Mouse (Mus musculus): ENCODE data around the gene Rfx5. TPM values are rescaled to one million over a fixed set of nuclear protein-coding genes. Genes with fewer than 3 reads are reported as not detected.
A peak's percentile ranks its signal among the peaks of the same experiment; 100 is the strongest.
"Not testable (repeated sequence)": the region's sequence is repeated elsewhere in the genome, so short reads cannot be mapped to it uniquely, and the experiment has no call there.

Gene Rfx5
- 22.8 TPM for polyA plus RNA-seq (2021)

DNA sequence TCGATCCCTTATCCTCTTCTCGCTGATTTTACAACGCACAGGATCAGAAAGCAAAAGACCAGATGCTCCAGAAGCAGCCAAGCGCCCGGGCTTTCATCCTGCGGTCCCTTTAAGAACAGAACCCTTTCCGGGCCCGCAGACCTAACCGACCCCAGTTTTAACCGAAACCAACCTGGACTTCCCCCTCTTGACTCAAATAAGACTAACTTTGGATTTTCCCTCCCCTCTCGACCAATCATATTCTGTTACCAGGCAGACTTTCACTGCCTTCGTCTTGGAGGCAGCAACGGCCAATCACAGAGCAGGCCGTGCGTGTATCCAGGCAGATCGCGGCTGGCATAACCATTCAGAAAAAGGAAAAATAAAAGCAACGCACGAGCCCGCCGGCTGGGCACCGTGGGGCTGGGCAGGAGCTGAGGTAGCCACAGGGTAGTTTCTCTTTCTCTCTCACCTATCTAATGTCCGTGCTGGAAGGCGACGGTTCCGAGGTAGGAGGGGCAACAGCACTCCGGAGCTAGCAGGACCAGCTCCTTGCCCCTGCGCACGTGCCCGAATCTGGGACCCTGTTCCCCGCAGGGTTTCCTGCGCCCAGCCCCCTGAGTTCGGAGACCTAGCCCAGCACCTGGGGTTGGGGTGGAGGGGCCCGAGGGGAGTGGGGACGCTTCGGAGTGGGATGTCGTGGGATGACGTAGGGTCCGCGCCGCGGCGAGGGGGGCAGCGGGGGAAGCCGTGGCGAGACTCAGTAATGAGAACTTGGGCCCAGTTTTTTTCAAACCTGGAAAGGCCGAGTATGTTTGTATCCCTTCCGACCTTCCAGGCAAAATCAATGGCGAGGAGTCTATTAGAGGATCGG, at the start of gene Rfx5:
TSS of gene Rfx5 (plus strand) at position 312 of the 853 bp plus-strand sequence.
- ChIA-PET POLR2A (interaction anchor here (0.5 to 1.7 kb wide), 7 partner anchors 9 to 177 kb away, joined by 3 to 11 read pairs (median 4); partner anchors contain the start of gene Pi4kb), CTCF (interaction anchor here (0.8 to 2.2 kb wide), 10 partner anchors 11 to 65 kb away, joined by 3 to 15 read pairs (median 3); no protein-coding TSS in a partner anchor)
- DNase-seq (ENCODE audit: low read depth, low spot score): peak; percentile 99
- in situ Hi-C loops (cut with MboI; ENCODE audit: low pct_unique_long_range_greater_than_20kb): loop anchor here (5.0 kb wide), 1 partner anchor 43 kb away; no protein-coding TSS in a partner anchor
- TF ChIP-seq CTCF (IDR thresholded peaks at IDR 0.05): no peak
- peak; percentile 97 for ATAC-seq
- no peaks in the 10 kb centered on the region for H3K27me3 ChIP-seq

GRCm38 (mm10) chr3:94904759-94905158, 49.1 kb upstream of the Rfx5 start:
- CTCF ChIA-PET: interaction anchor here (1.2 to 5.5 kb wide), 6 partner anchors 13 to 103 kb away, joined by 3 to 105 read pairs (median 14); no protein-coding TSS in a partner anchor
- ATAC-seq: not testable (repeated sequence)

GRCm38 (mm10) chr3:94906482-94906881, 47.4 kb upstream of the Rfx5 start:
- CTCF ChIA-PET: interaction anchor here (0.8 to 1.1 kb wide), 3 partner anchors 10 to 16 kb away, joined by 3 read pairs; no protein-coding TSS in a partner anchor
- DNase-seq (ENCODE audit: low read depth, low spot score) (no peak), ATAC-seq (no peak)
- POLR2A ChIA-PET: no interaction called here
- in situ Hi-C loops (cut with MboI; ENCODE audit: low pct_unique_long_range_greater_than_20kb): no loop called here
- peaks cover 4% of the 10 kb centered on the region for H3K27me3 ChIP-seq
- TF ChIP-seq CTCF (IDR thresholded peaks at IDR 0.05): no peak

More at GRCm38 (mm10) chr3:94904759-94905158, 49.1 kb upstream of the Rfx5 start:
- DNase-seq (ENCODE audit: low read depth, low spot score); POLR2A ChIA-PET; H3K27me3 ChIP-seq: not testable (repeated sequence)
- TF ChIP-seq CTCF (IDR thresholded peaks at IDR 0.05): peak; percentile 73
- in situ Hi-C loops (cut with MboI; ENCODE audit: low pct_unique_long_range_greater_than_20kb): loop anchor here (5.0 kb wide), 1 partner anchor 93 kb away; no protein-coding TSS in a partner anchor

GRCm38 (mm10) chr3:94911050-94911693, 42.7 kb upstream of the Rfx5 start:
- ChIA-PET POLR2A (interaction anchor here (0.7 kb wide), 1 partner anchor 161 kb away, joined by 3 read pairs; no protein-coding TSS in a partner anchor), CTCF (interaction anchor here (2.2 kb wide), 1 partner anchor 8 kb away, joined by 7 read pairs; no protein-coding TSS in a partner anchor)
- DNase-seq (ENCODE audit: low read depth, low spot score) (no peak), ATAC-seq (no peak)
- peaks cover 4% of the 10 kb centered on the region for H3K27me3 ChIP-seq
- no peak for TF ChIP-seq CTCF (IDR thresholded peaks at IDR 0.05)
- in situ Hi-C loops (cut with MboI; ENCODE audit: low pct_unique_long_range_greater_than_20kb): no loop called here

GRCm38 (mm10) chr3:94913801-94914200, 40.1 kb upstream of the Rfx5 start:
- TF ChIP-seq CTCF (IDR thresholded peaks at IDR 0.05): no peak
- in situ Hi-C loops (cut with MboI; ENCODE audit: low pct_unique_long_range_greater_than_20kb): no loop called here
- ChIA-PET CTCF (interaction anchor here (1.1 to 2.5 kb wide), 4 partner anchors 10 to 34 kb away, joined by 3 to 11 read pairs (median 5); no protein-coding TSS in a partner anchor), POLR2A (no interaction called here)
- peaks cover 2% of the 10 kb centered on the region for H3K27me3 ChIP-seq
- DNase-seq (ENCODE audit: low read depth, low spot score) (peak; percentile 34), ATAC-seq (peak; percentile 11)

- POLR2A ChIA-PET: no interaction called here
- in situ Hi-C loops (cut with MboI; ENCODE audit: low pct_unique_long_range_greater_than_20kb): no loop called here
- no peaks in the 10 kb centered on the region for H3K27me3 ChIP-seq
- ATAC-seq (no peak), DNase-seq (ENCODE audit: low read depth, low spot score) (no peak)
- CTCF ChIA-PET: interaction anchor here (1.0 to 2.5 kb wide), 4 partner anchors 8 to 32 kb away, joined by 3 to 11 read pairs (median 3); no protein-coding TSS in a partner anchor
- TF ChIP-seq CTCF (IDR thresholded peaks at IDR 0.05): no peak
Measured at GRCm38 (mm10) chr3:94915903-94916741, 37.8 kb upstream of the Rfx5 start.

DNA sequence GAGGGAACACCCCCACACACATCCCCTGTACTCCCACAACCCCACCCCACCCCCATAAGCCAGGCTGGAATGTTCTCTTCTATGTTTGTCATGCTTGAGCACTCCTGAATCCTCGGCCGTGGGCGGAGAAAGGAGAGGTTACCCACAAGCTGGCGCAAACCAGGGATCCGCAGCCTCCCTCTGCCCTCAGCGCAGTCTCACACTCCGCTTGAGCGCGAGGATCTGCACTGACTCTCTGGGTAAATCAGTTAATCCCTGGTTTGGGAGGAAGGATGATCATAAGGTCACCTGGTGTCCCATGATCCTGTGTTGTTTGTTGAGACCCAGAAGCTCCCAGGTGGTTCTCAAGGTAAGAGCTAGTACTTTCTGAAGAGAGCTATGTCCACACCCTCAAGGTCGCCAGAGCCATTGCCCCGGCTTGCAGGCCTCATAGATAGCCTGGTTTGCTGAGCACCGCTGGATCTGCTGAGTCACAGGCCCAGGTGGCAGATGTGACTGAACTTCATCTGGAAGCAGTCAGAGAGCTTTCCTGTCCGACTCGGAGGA, 36.0 kb upstream of the Rfx5 start:
- no peaks in the 10 kb centered on the region for H3K27me3 ChIP-seq
- ATAC-seq (peak; percentile 66), DNase-seq (ENCODE audit: low read depth, low spot score) (peak; percentile 66)
- POLR2A ChIA-PET: no interaction called here
- no peak for TF ChIP-seq CTCF (IDR thresholded peaks at IDR 0.05)
- in situ Hi-C loops (cut with MboI; ENCODE audit: low pct_unique_long_range_greater_than_20kb): no loop called here
- CTCF ChIA-PET: interaction anchor here (0.7 to 3.4 kb wide), 7 partner anchors 9 to 80 kb away, joined by 3 to 20 read pairs (median 3); no protein-coding TSS in a partner anchor

- ATAC-seq (no peak), DNase-seq (ENCODE audit: low read depth, low spot score) (no peak)
- peaks cover 4% of the 10 kb centered on the region for H3K27me3 ChIP-seq
- POLR2A ChIA-PET: no interaction called here
- CTCF ChIA-PET: interaction anchor here (0.8 to 3.4 kb wide), 6 partner anchors 10 to 79 kb away, joined by 3 to 20 read pairs (median 4); no protein-coding TSS in a partner anchor
- TF ChIP-seq CTCF (IDR thresholded peaks at IDR 0.05): no peak
- in situ Hi-C loops (cut with MboI; ENCODE audit: low pct_unique_long_range_greater_than_20kb): no loop called here
Measured at GRCm38 (mm10) chr3:94918845-94919244, 35.0 kb upstream of the Rfx5 start.

- DNase-seq (ENCODE audit: low read depth, low spot score): no peak
- in situ Hi-C loops (cut with MboI; ENCODE audit: low pct_unique_long_range_greater_than_20kb): no loop called here
- no peak for TF ChIP-seq CTCF (IDR thresholded peaks at IDR 0.05)
- H3K27me3 ChIP-seq: peaks cover 6% of the 10 kb centered on the region
- ChIA-PET CTCF (no interaction called here), POLR2A (no interaction called here)
- no peak for ATAC-seq
Measured at GRCm38 (mm10) chr3:94921104-94921503, 32.8 kb upstream of the Rfx5 start.
